Mouse (Mus musculus) bone marrow macrophage, adult 2 months (primary cell): ENCODE results near the gene Arid2.

Experiments
- CTCF ChIP-seq: IDR thresholded peaks from 2 replicates; pipeline ENCODE4 v1.5.1; 2012; ENCODE audit warnings: low read depth, mild to moderate bottlenecking, low read length, moderate library complexity
- POLR2A ChIP-seq: IDR thresholded peaks from 2 replicates; pipeline ENCODE4 v1.6.1; 2012; ENCODE audit warnings: mild to moderate bottlenecking, low read depth, low read length, borderline replicate concordance

DNA sequence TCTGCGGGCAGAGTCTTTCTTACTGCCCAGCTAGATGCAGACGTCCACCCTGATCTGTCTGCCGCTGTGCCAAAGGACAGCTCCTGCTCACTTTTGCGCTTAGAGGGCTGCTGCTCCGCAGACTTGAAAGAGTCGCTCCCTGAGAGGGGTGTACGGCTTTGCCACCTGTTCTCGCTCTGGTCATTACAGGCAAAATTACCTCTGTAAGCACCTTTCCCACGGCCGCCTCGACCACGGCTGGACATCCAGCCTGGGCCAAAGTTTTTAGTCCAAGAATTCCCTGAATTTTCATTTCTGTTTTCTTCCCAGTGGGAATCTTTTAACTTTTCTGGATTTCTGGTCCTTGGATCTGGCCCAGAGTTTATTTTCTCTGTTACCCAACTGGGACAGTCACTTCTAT, 130.8 kb downstream of the Arid2 start:
- TF ChIP-seq CTCF (no peak), POLR2A (no peak)
